ENCODE assay signal across 9 mouse cellular contexts in the genomic region with DNA sequence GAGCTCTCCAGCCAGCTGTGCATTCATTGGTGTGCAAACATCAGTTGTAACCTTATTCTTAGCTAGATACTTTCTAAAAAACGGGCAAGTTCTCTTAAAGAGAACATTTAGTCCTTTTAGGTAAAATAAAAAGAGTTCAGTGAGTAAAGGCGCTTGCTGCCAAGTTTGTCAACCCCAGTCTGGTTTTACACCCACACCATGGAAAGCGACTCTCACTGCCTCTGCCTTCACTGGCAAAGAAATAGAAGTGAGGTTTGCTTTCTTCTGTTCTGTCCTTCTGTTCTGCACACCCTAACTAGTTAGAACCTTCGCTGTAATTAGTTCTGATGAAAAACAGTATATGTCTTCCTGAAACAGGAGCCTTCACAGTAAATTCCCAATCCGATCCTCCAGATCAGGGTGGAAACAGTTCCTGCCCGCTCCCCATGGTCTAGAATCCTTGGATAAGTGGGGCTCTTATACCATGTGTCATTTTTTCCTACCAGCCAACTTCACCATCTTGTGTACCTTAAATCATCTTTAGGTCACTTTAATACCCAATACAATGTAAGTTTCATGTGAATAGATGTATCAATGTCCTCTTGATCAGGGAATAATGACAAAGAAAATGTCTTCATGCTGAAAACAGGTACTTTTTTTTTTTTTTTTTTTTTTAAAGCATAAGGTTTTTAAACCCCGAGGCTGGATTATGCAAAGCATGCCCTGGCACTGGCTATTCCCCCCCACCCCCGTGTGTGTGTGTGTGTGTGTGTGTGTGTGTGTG. TPM values are rescaled to one million over a fixed set of nuclear protein-coding genes. Genes with fewer than 3 reads are reported as not detected.
DNase-seq lines count a peak whose midpoint lies in the region; ATAC-seq and TF ChIP-seq lines count a peak whose summit lies in the region.
"Had no signal": no experiment of that assay in that cellular context is flagged by ENCODE, and none has a peak within 500 bp of the region (broad histone marks: within the 10 kb centered on the region; RNA-seq: fewer than 3 reads in every experiment).

No protein-coding gene starts in this region.

- no peak overlapping the region for H3K9ac ChIP-seq in lung, embryonic 14.5 days

- no peak for ATAC-seq in lung, embryonic 14.5 days (ENCODE audit: insufficient read depth)

- H3K4me3 ChIP-seq in heart, embryonic 10.5 days: no peak overlapping the region
- H3K4me3 ChIP-seq in lung, embryonic 14.5 days (ENCODE audit: low read depth, low read length): no peak overlapping the region
- H3K4me3 ChIP-seq in embryonic fibroblast, embryonic 13.5 days (ENCODE audit: insufficient read depth, low read length): 0 out of 2 replicates have a peak overlapping the region, but pooled peaks have one; percentile 15

- H3K9me3 ChIP-seq in heart, embryonic 10.5 days: no peaks in the 10 kb centered on the region
- no peaks in the 10 kb centered on the region for H3K9me3 ChIP-seq in lung, embryonic 14.5 days (ENCODE audit: low read depth, low read length)

- WGBS in heart, embryonic 10.5 days: 62% methylated on average over 8 of the region's 8 CpGs
- WGBS in lung, embryonic 14.5 days: 52% methylated on average over 8 of the region's 8 CpGs

- intact Hi-C loops in heart, postnatal 14 days (cut with DNase I): loop anchor here (2.0 kb wide), 1 partner anchor 16 kb away; no protein-coding TSS in a partner anchor

- H3K36me3 ChIP-seq in heart, embryonic 10.5 days: peaks cover 20% of the 10 kb centered on the region
- H3K36me3 ChIP-seq in lung, embryonic 14.5 days (ENCODE audit: insufficient read depth): peaks cover 25% of the 10 kb centered on the region

- TF ChIP-seq POLR2A in embryonic fibroblast, embryonic 13.5 days (IDR thresholded peaks at IDR 0.05; ENCODE audit: low read depth, low read length): no peak

- peaks cover 54% of the 10 kb centered on the region for H3K4me1 ChIP-seq in heart, embryonic 10.5 days
- H3K4me1 ChIP-seq in lung, embryonic 14.5 days (ENCODE audit: insufficient read depth): peaks cover 7% of the 10 kb centered on the region; the same call in 1 of the 2 replicates
- H3K4me1 ChIP-seq in embryonic fibroblast, embryonic 13.5 days (ENCODE audit: control insufficient read depth, insufficient read depth, low read length): peaks cover 12% of the 10 kb centered on the region; the same call in 1 of the 2 replicates

- TF ChIP-seq CTCF in lung, embryonic 14.5 days (IDR thresholded peaks at IDR 0.05; ENCODE audit: low read depth): no peak
- no peak for TF ChIP-seq CTCF in embryonic fibroblast, embryonic 13.5 days (IDR thresholded peaks at IDR 0.05; ENCODE audit: borderline replicate concordance, insufficient read depth, low read length)

- no peak for DNase-seq in heart, embryonic 10.5 days (ENCODE audit: low spot score)
- DNase-seq in heart, postnatal 14 days: no peak
- no peak for DNase-seq in lung, embryonic 14.5 days
- no peak for DNase-seq in lung, adult 18-20 months
- DNase-seq in naive thymus-derived CD4-positive, alpha-beta T cell, adult 2 months (ENCODE audit: low read depth): peak; percentile 32
- DNase-seq in embryo, embryonic 10 days (ENCODE audit: low spot score): no peak
- no peak for DNase-seq in natural killer cell, adult 2 months (ENCODE audit: low spot score in 2 of 2)
- DNase-seq: spleen, adult 18-20 months had no signal

- H3K27me3 ChIP-seq in heart, embryonic 10.5 days (ENCODE audit: insufficient read depth, poor library complexity, severe bottlenecking): no peaks in the 10 kb centered on the region
- H3K27me3 ChIP-seq in lung, embryonic 14.5 days (ENCODE audit: insufficient read depth, low read length): no peaks in the 10 kb centered on the region

- H3K4me2 ChIP-seq in lung, embryonic 14.5 days: peak overlapping the region; percentile 48

- H3K27ac ChIP-seq in heart, embryonic 10.5 days: peak overlapping the region; percentile 81
- H3K27ac ChIP-seq in lung, embryonic 14.5 days (ENCODE audit: low read depth): peak overlapping the region; percentile 76; the same call in 1 of the 2 replicates
- peak overlapping the region; percentile 69 for H3K27ac ChIP-seq in embryonic fibroblast, embryonic 13.5 days (ENCODE audit: insufficient read depth, low read length)

RNA-seq across cellular contexts. Expression of gene Ubald2, which starts 1.1 kb away (rescaled TPM):
- 36.1 and 40.5 TPM in 2 replicates for polyA plus RNA-seq in heart, embryonic 10.5 days (2016; fragmentation: Nextera tagmentation; extraction: Ambion mirVana)
- 10 to 100 TPM; 41.2 to 42.9 TPM for total RNA-seq in heart, postnatal 14 days (2021)
- polyA plus RNA-seq in lung, embryonic 14.5 days (2014; fragmentation: Nextera tagmentation; extraction: Ambion mirVana): 64.9 and 66.7 TPM in 2 replicates
- polyA plus RNA-seq in embryonic fibroblast, embryonic 13.5 days (2011; ENCODE audit: insufficient read length, low read depth, missing spikeins): 57.3 and 62.3 TPM in 2 replicates

RNA-seq across cellular contexts. Expression of gene Rnf157, which starts 19.9 kb away (rescaled TPM):
- 7.3 and 8.5 TPM in 2 replicates for polyA plus RNA-seq in heart, embryonic 10.5 days (2016; fragmentation: Nextera tagmentation; extraction: Ambion mirVana)
- 1 to 10 TPM; 5.8 to 8.8 TPM for total RNA-seq in heart, postnatal 14 days (2021)
- 13.9 and 16.8 TPM in 2 replicates for polyA plus RNA-seq in lung, embryonic 14.5 days (2014; fragmentation: Nextera tagmentation; extraction: Ambion mirVana)
- polyA plus RNA-seq in embryonic fibroblast, embryonic 13.5 days (2011; ENCODE audit: insufficient read length, low read depth, missing spikeins): 18.2 and 23.2 TPM in 2 replicates

RNA-seq across cellular contexts. Expression of gene Qrich2, which starts 33.3 kb away (rescaled TPM):
- polyA plus RNA-seq in heart, embryonic 10.5 days (2016; fragmentation: Nextera tagmentation; extraction: Ambion mirVana): 0.30 TPM in 1 of 2 replicates, not detected in the other
- total RNA-seq in heart, postnatal 14 days (2021): not detected
- polyA plus RNA-seq in lung, embryonic 14.5 days (2014; fragmentation: Nextera tagmentation; extraction: Ambion mirVana): 0.45 TPM in 1 of 2 replicates, not detected in the other
- not detected in 2 replicates for polyA plus RNA-seq in embryonic fibroblast, embryonic 13.5 days (2011; ENCODE audit: insufficient read length, low read depth, missing spikeins)
